Mouse (Mus musculus): ENCODE measurements around the gene Tmem248. TPM values are rescaled to one million over a fixed set of nuclear protein-coding genes. Genes with fewer than 3 reads are reported as not detected.

Tmem248 gene
- total and polyA plus RNA-seq, 3 experiments, result 72.1 to 82.9 (median 80.9) TPM

DNA sequence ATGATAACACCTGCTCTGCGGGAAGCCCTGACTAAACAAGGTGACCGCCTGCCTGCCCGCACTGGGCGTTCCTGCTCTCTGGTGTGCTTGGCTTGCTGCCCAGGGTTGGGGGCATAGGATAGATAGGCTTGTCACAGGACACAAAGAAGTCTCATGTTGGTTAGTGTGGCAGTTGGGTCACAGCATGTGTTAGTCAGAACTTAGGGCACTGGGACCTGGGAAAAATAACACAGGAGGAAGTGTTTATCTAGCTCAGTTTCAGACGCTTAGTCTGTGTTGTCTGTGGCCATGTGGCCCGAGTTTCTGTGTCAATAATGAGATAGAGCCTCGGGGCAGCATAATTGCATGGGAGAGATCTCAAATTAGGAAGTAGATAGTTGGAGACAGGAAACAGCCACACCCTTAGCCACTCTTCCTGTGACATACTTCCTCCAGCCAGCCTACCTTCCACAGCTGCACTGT is 61.2 kb downstream of the Tmem248 start:
- Histone ChIP-seq H3K79me2 (replicated peaks; ENCODE audit: control insufficient read depth, extremely low read depth, insufficient read depth, poor library complexity, severe bottlenecking) (no peaks in the 10 kb centered on the region), H3K27me3 (replicated peaks) (no peaks in the 10 kb centered on the region), H3K27ac (ENCODE audit: insufficient read depth, low read depth) (no peak overlapping the region), H3K4me3 (replicated peaks in 1 of 3; ENCODE audit: low read depth in 2 of 3, low read length in 2 of 3, poor library complexity in 1 of 3) (no peak overlapping the region), H3K9ac (ENCODE audit: insufficient read depth, low read depth) (no peak overlapping the region), H3K4me2 (ENCODE audit: insufficient read depth, low read depth, poor library complexity, severe bottlenecking) (no peak overlapping the region), H3K4me1 (ENCODE audit: control insufficient read depth in 1 of 2, insufficient read depth in 2 of 2) (no peaks in the 10 kb centered on the region), H3K9me3 (replicated peaks; ENCODE audit: low read length) (peaks cover 8% of the 10 kb centered on the region), H3K36me3 (replicated peaks in 1 of 2; ENCODE audit: control insufficient read depth in 1 of 2, insufficient read depth in 1 of 2, low read length in 1 of 2) (peaks cover 65 to 92% of the 10 kb centered on the region in 2 experiments)
- dilution Hi-C loops (cut with MboI; ENCODE audit: extremely low pct_ligation_motif_present, extremely low pct_unique_long_range_greater_than_20kb, low sequenced_read_pairs) (no loop called here), in situ Hi-C loops (cut with MboI; ENCODE audit: low pct_ligation_motif_present, low pct_unique_long_range_greater_than_20kb, low sequenced_read_pairs) (no loop called here)
- TF ChIP-seq TCF12 (IDR thresholded peaks at IDR 0.05; ENCODE audit: low read depth, low read length) (no peak), HCFC1 (IDR thresholded peaks at IDR 0.05; ENCODE audit: low read depth, low read length) (no peak), CHD2 (IDR thresholded peaks at IDR 0.05; ENCODE audit: low read length) (no peak)
- DNase-seq (ENCODE audit: extremely low read depth), result no peak

DNA sequence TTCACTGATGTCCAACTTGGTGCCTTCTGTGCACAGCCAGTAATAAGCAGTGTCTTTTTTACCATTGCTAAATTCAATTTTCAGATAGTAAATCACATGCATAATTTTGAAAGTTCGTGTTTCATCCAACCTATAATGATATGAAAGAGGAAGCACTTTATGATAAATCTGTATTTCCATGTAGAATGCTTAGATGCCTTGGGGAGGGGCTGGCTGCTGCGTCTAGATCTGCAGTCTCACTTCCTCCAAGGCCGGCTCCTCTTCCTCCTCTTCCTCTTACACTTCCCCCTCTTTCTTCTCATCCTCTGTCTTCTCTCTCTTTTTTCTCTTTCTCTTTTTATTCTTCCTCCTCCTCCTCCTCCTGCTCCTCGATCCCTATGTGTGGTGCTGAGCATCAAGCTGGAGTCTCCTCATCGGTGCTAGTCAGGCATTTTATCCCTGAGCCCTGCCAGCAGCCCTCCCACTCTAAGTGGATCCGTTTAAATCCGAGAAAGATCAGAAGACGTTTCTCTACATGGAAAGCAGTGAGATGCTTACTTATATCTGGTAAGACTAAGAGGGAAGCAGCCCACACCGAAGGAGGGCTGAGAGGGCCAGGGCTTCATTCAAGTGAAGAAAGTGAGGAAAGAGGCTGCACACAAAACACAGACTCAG is 66.3 kb downstream of the Tmem248 start:
- no peak for TF ChIP-seq JUN (IDR thresholded peaks at IDR 0.05; ENCODE audit: insufficient read depth, low read depth, low read length)
- no peak for TF ChIP-seq MAZ (IDR thresholded peaks at IDR 0.05; ENCODE audit: low read depth, low read length)
- no peak for TF ChIP-seq USF2 (conservative IDR thresholded peaks at IDR 0.05; ENCODE audit: low read depth, low read length)
- TF ChIP-seq MEF2A (IDR thresholded peaks at IDR 0.05; ENCODE audit: borderline replicate concordance, low read depth, low read length), result no peak
- no peak for TF ChIP-seq USF1 (IDR thresholded peaks at IDR 0.05; ENCODE audit: low read depth, low read length)
- no peak for TF ChIP-seq MAFK (IDR thresholded peaks at IDR 0.05; ENCODE audit: insufficient replicate concordance, low read length)
- TF ChIP-seq RCOR1 (conservative IDR thresholded peaks at IDR 0.05; ENCODE audit: low read depth, low read length), result no peak
- no peak for TF ChIP-seq TBP (conservative IDR thresholded peaks at IDR 0.05; ENCODE audit: low read depth, low read length)
- no peak for TF ChIP-seq SIN3A (IDR thresholded peaks at IDR 0.05; ENCODE audit: low read length)
- TF ChIP-seq TCF12 (IDR thresholded peaks at IDR 0.05; ENCODE audit: low read depth, low read length), result no peak
- TF ChIP-seq SMC3 (IDR thresholded peaks at IDR 0.05; ENCODE audit: low read depth, low read length), result no peak
- TF ChIP-seq ELF1 (IDR thresholded peaks at IDR 0.05; ENCODE audit: low read depth, low read length), result no peak
- TF ChIP-seq MYC (IDR thresholded peaks at IDR 0.05; ENCODE audit: low read depth, low read length), result no peak
- no peak for TF ChIP-seq UBTF (IDR thresholded peaks at IDR 0.05; ENCODE audit: low read depth, low read length)
- no peak for TF ChIP-seq E2F4 (IDR thresholded peaks at IDR 0.05; ENCODE audit: insufficient replicate concordance, low read depth, low read length)
- no peak for TF ChIP-seq POLR2AphosphoS2 (IDR thresholded peaks at IDR 0.05; ENCODE audit: low read depth, low read length)
- no peak for TF ChIP-seq RAD21 (IDR thresholded peaks at IDR 0.05; ENCODE audit: low read depth, low read length)
- TF ChIP-seq ZC3H11A (IDR thresholded peaks at IDR 0.05; ENCODE audit: low read depth, low read length), result no peak
- TF ChIP-seq ZKSCAN1 (IDR thresholded peaks at IDR 0.05; ENCODE audit: borderline replicate concordance, low read depth, low read length), result no peak
- TF ChIP-seq PAX5 (IDR thresholded peaks at IDR 0.05; ENCODE audit: low read length), result no peak
- dilution Hi-C loops (cut with MboI; ENCODE audit: extremely low pct_ligation_motif_present, extremely low pct_unique_long_range_greater_than_20kb, low sequenced_read_pairs), result no loop called here

More for the DNA sequence above, 66.3 kb downstream of the Tmem248 start:
- H3K36me3 ChIP-seq (replicated peaks in 1 of 2; ENCODE audit: control insufficient read depth in 1 of 2, insufficient read depth in 1 of 2, low read length in 1 of 2), result peaks cover 66 to 98% of the 10 kb centered on the region in 2 experiments
- no peak for DNase-seq (ENCODE audit: extremely low read depth)
- no peak overlapping the region for H3K9ac ChIP-seq (ENCODE audit: insufficient read depth, low read depth)
- no peaks in the 10 kb centered on the region for H3K27me3 ChIP-seq (replicated peaks)
- no peak overlapping the region for H3K4me3 ChIP-seq (replicated peaks in 1 of 3; ENCODE audit: low read depth in 2 of 3, low read length in 2 of 3, poor library complexity in 1 of 3)
- no peaks in the 10 kb centered on the region for H3K79me2 ChIP-seq (replicated peaks; ENCODE audit: control insufficient read depth, extremely low read depth, insufficient read depth, poor library complexity, severe bottlenecking)
- H3K9me3 ChIP-seq (replicated peaks; ENCODE audit: low read length), result peaks cover 13% of the 10 kb centered on the region
- no peak overlapping the region for H3K27ac ChIP-seq (ENCODE audit: insufficient read depth, low read depth)
- in situ Hi-C loops (cut with MboI; ENCODE audit: low pct_ligation_motif_present, low pct_unique_long_range_greater_than_20kb, low sequenced_read_pairs), result no loop called here
- H3K4me2 ChIP-seq (ENCODE audit: insufficient read depth, low read depth, poor library complexity, severe bottlenecking), result no peak overlapping the region
- no peaks in the 10 kb centered on the region for H3K4me1 ChIP-seq (ENCODE audit: control insufficient read depth in 1 of 2, insufficient read depth in 2 of 2)

Data from CH12.LX (cell line).